Mouse (Mus musculus): ENCODE measurements around the gene Cela1. TPM values are rescaled to one million over a fixed set of nuclear protein-coding genes. Genes with fewer than 3 reads are reported as not detected.

Cela1 gene
- polyA plus RNA-seq, 1 experiment from 2014 or later = 1.4 TPM

- H3K27ac ChIP-seq (replicated peaks) = no peak overlapping the region
- no peak for ATAC-seq (ENCODE audit: low FRiP score, low read depth)
- no peak overlapping the region for H3K9ac ChIP-seq (replicated peaks)
- 29% methylated on average over 7 of the region's 7 CpGs for WGBS
- no peaks in the 10 kb centered on the region for H3K36me3 ChIP-seq
- no peak overlapping the region for H3K4me3 ChIP-seq
- no peaks in the 10 kb centered on the region; the same call in 1 of the 2 replicates for H3K4me1 ChIP-seq
- H3K9me3 ChIP-seq = no peaks in the 10 kb centered on the region
- H3K27me3 ChIP-seq = peaks cover 14% of the 10 kb centered on the region; the same call in 1 of the 2 replicates
- no peak overlapping the region for H3K4me2 ChIP-seq (replicated peaks)
Measured at GRCm38 (mm10) chr15:100681770-100682169, 6.0 kb downstream of the Cela1 start.

GRCm38 (mm10) chr15:100680381-100680780, 7.3 kb downstream of the Cela1 start:
- no peak overlapping the region for H3K27ac ChIP-seq (replicated peaks)
- no peak overlapping the region for H3K4me3 ChIP-seq
- H3K9me3 ChIP-seq = no peaks in the 10 kb centered on the region
- H3K36me3 ChIP-seq = no peaks in the 10 kb centered on the region
- WGBS = 57% methylated on average over 3 of the region's 3 CpGs
- H3K9ac ChIP-seq (replicated peaks) = no peak overlapping the region
- no peak for ATAC-seq (ENCODE audit: low FRiP score, low read depth)
- H3K4me1 ChIP-seq = no peaks in the 10 kb centered on the region; the same call in 1 of the 2 replicates
- peaks cover 13% of the 10 kb centered on the region; the same call in 1 of the 2 replicates for H3K27me3 ChIP-seq
- no peak overlapping the region for H3K4me2 ChIP-seq (replicated peaks)

GRCm38 (mm10) chr15:100679005-100679404, 8.7 kb downstream of the Cela1 start:
- H3K4me2 ChIP-seq (replicated peaks) = no peak overlapping the region
- 92% methylated on average over 14 of the region's 14 CpGs for WGBS
- no peaks in the 10 kb centered on the region for H3K27me3 ChIP-seq
- no peak overlapping the region for H3K4me3 ChIP-seq
- H3K9me3 ChIP-seq = no peaks in the 10 kb centered on the region
- no peak overlapping the region for H3K27ac ChIP-seq (replicated peaks)
- H3K36me3 ChIP-seq = no peaks in the 10 kb centered on the region
- peaks cover under 1% of the 10 kb centered on the region; the same call in 1 of the 2 replicates for H3K4me1 ChIP-seq
- ATAC-seq (ENCODE audit: low FRiP score, low read depth) = no peak
- H3K9ac ChIP-seq (replicated peaks) = no peak overlapping the region

GRCm38 (mm10) chr15:100678581-100678980, 9.1 kb downstream of the Cela1 start:
- Histone ChIP-seq H3K4me2 (replicated peaks) (no peak overlapping the region), H3K4me1 (peaks cover 5% of the 10 kb centered on the region), H3K4me3 (no peak overlapping the region), H3K27me3 (no peaks in the 10 kb centered on the region), H3K36me3 (no peaks in the 10 kb centered on the region), H3K9me3 (no peaks in the 10 kb centered on the region), H3K27ac (replicated peaks) (no peak overlapping the region), H3K9ac (replicated peaks) (no peak overlapping the region)
- 84% methylated on average over 12 of the region's 12 CpGs for WGBS
- ATAC-seq (ENCODE audit: low FRiP score, low read depth) = no peak

- H3K9me3 ChIP-seq = no peaks in the 10 kb centered on the region
- H3K4me3 ChIP-seq = no peak overlapping the region
- 86% methylated on average over 8 of the region's 8 CpGs for WGBS
- no peak overlapping the region for H3K27ac ChIP-seq (replicated peaks)
- no peaks in the 10 kb centered on the region for H3K36me3 ChIP-seq
- no peak overlapping the region for H3K9ac ChIP-seq (replicated peaks)
- H3K27me3 ChIP-seq = no peaks in the 10 kb centered on the region
- no peak overlapping the region for H3K4me2 ChIP-seq (replicated peaks)
- ATAC-seq (ENCODE audit: low FRiP score, low read depth) = no peak
- H3K4me1 ChIP-seq = peaks cover 6% of the 10 kb centered on the region
Measured at GRCm38 (mm10) chr15:100677675-100678074, 10.0 kb downstream of the Cela1 start.

- ATAC-seq (ENCODE audit: low FRiP score, low read depth) = no peak
- H3K27ac ChIP-seq (replicated peaks) = no peak overlapping the region
- no peaks in the 10 kb centered on the region for H3K9me3 ChIP-seq
- H3K4me1 ChIP-seq = peaks cover 6% of the 10 kb centered on the region
- H3K27me3 ChIP-seq = no peaks in the 10 kb centered on the region
- H3K4me3 ChIP-seq = no peak overlapping the region
- no peaks in the 10 kb centered on the region for H3K36me3 ChIP-seq
- H3K4me2 ChIP-seq (replicated peaks) = no peak overlapping the region
- 84% methylated on average over 1 of the region's 1 CpGs for WGBS
- no peak overlapping the region for H3K9ac ChIP-seq (replicated peaks)
Measured at GRCm38 (mm10) chr15:100676521-100676920, 11.2 kb downstream of the Cela1 start.

GRCm38 (mm10) chr15:100675486-100675885, 12.2 kb downstream of the Cela1 start:
- no peaks in the 10 kb centered on the region for H3K27me3 ChIP-seq
- no peaks in the 10 kb centered on the region for H3K9me3 ChIP-seq
- no peaks in the 10 kb centered on the region for H3K36me3 ChIP-seq
- H3K4me2 ChIP-seq (replicated peaks) = no peak overlapping the region
- H3K9ac ChIP-seq (replicated peaks) = no peak overlapping the region
- 69% methylated on average over 3 of the region's 3 CpGs for WGBS
- ATAC-seq (ENCODE audit: low FRiP score, low read depth) = no peak
- peaks cover 6% of the 10 kb centered on the region for H3K4me1 ChIP-seq
- no peak overlapping the region for H3K27ac ChIP-seq (replicated peaks)
- no peak overlapping the region for H3K4me3 ChIP-seq

- H3K4me3 ChIP-seq = no peak overlapping the region
- H3K27ac ChIP-seq (replicated peaks) = no peak overlapping the region
- WGBS = 88% methylated on average over 10 of the region's 10 CpGs
- no peak overlapping the region for H3K9ac ChIP-seq (replicated peaks)
- H3K4me1 ChIP-seq = peaks cover 6% of the 10 kb centered on the region; the same call in 1 of the 2 replicates
- ATAC-seq (ENCODE audit: low FRiP score, low read depth) = no peak
- H3K27me3 ChIP-seq = no peaks in the 10 kb centered on the region
- no peaks in the 10 kb centered on the region for H3K9me3 ChIP-seq
- no peak overlapping the region for H3K4me2 ChIP-seq (replicated peaks)
- H3K36me3 ChIP-seq = no peaks in the 10 kb centered on the region
Measured at GRCm38 (mm10) chr15:100674566-100674965, 13.2 kb downstream of the Cela1 start.

- Histone ChIP-seq H3K4me1 (peaks cover 6% of the 10 kb centered on the region; the same call in 1 of the 2 replicates), H3K9me3 (no peaks in the 10 kb centered on the region), H3K4me3 (no peak overlapping the region), H3K27ac (replicated peaks) (no peak overlapping the region), H3K27me3 (no peaks in the 10 kb centered on the region), H3K9ac (replicated peaks) (no peak overlapping the region), H3K4me2 (replicated peaks) (no peak overlapping the region), H3K36me3 (no peaks in the 10 kb centered on the region)
- ATAC-seq (ENCODE audit: low FRiP score, low read depth) = no peak
- WGBS = 39% methylated on average over 12 of the region's 12 CpGs
Measured at GRCm38 (mm10) chr15:100673585-100674391, 13.9 kb downstream of the Cela1 start.

- ATAC-seq (ENCODE audit: low FRiP score, low read depth) = no peak
- Histone ChIP-seq H3K27ac (replicated peaks) (no peak overlapping the region), H3K27me3 (no peaks in the 10 kb centered on the region), H3K4me1 (peaks cover 12% of the 10 kb centered on the region; the same call in 1 of the 2 replicates), H3K4me2 (replicated peaks) (no peak overlapping the region), H3K9me3 (no peaks in the 10 kb centered on the region), H3K4me3 (no peak overlapping the region), H3K36me3 (no peaks in the 10 kb centered on the region), H3K9ac (replicated peaks) (no peak overlapping the region)
- WGBS = 77% methylated on average over 5 of the region's 5 CpGs
Measured at GRCm38 (mm10) chr15:100670833-100671232, 16.9 kb downstream of the Cela1 start.

- H3K9me3 ChIP-seq = no peaks in the 10 kb centered on the region
- H3K4me3 ChIP-seq = no peak overlapping the region
- no peak overlapping the region for H3K9ac ChIP-seq (replicated peaks)
- ATAC-seq (ENCODE audit: low FRiP score, low read depth) = no peak
- H3K4me1 ChIP-seq = peaks cover 12% of the 10 kb centered on the region; the same call in 1 of the 2 replicates
- no peak overlapping the region for H3K4me2 ChIP-seq (replicated peaks)
- no peak overlapping the region for H3K27ac ChIP-seq (replicated peaks)
- H3K27me3 ChIP-seq = no peaks in the 10 kb centered on the region
- H3K36me3 ChIP-seq = no peaks in the 10 kb centered on the region
- 72% methylated on average over 8 of the region's 8 CpGs for WGBS
Measured at GRCm38 (mm10) chr15:100670004-100670403, 17.7 kb downstream of the Cela1 start.

- H3K36me3 ChIP-seq = no peaks in the 10 kb centered on the region
- WGBS = 91% methylated on average over 20 of the region's 20 CpGs
- no peak within 1 kb of the TSS for H3K4me2 ChIP-seq (replicated peaks)
- no peak within 1 kb of the TSS for H3K9ac ChIP-seq (replicated peaks)
- no peaks in the 10 kb centered on the region for H3K9me3 ChIP-seq
- no peaks in the 10 kb centered on the region for H3K27me3 ChIP-seq
- H3K4me1 ChIP-seq = peaks cover 12% of the 10 kb centered on the region; the same call in 1 of the 2 replicates
- no peak for ATAC-seq (ENCODE audit: low FRiP score, low read depth)
- H3K4me3 ChIP-seq = no peak within 1 kb of the TSS
- no peak within 1 kb of the TSS for H3K27ac ChIP-seq (replicated peaks)
Measured at GRCm38 (mm10) chr15:100669337-100669736, 18.4 kb downstream of the Cela1 start, which contains the start of gene Bin2. Gene Bin2 (minus strand): TSS chr15:100669553.
